Mouse (Mus musculus): ENCODE measurements at regions not wholly inside any gene's neighbourhood (a gene's known extent, or its start where the extent isn't known, plus 50 kb on each side); places are given as distances from the start of the nearest gene placed in this dataset.

GRCm38 (mm10) chr10:111826033-111826754 lies 146.3 kb upstream of the Krr1 start:
- in situ Hi-C loops (cut with MboI, MseI) = no loop called here

GRCm38 (mm10) chr10:111827246-111827645 lies 145.2 kb upstream of the Krr1 start:
- in situ Hi-C loops (cut with MboI, MseI) = no loop called here

GRCm38 (mm10) chr10:111827930-111828329 lies 144.5 kb upstream of the Krr1 start:
- in situ Hi-C loops (cut with MboI, MseI) = no loop called here

- in situ Hi-C loops (cut with MboI, MseI) = no loop called here
Observed at GRCm38 (mm10) chr10:111828610-111829009, 143.9 kb upstream of the Krr1 start.

GRCm38 (mm10) chr10:111829291-111829690 lies 143.2 kb upstream of the Krr1 start:
- in situ Hi-C loops (cut with MboI, MseI) = no loop called here

GRCm38 (mm10) chr10:111831105-111831504 lies 141.4 kb upstream of the Krr1 start:
- in situ Hi-C loops (cut with MboI, MseI) = no loop called here

- in situ Hi-C loops (cut with MboI, MseI) = no loop called here
Observed at GRCm38 (mm10) chr10:111833611-111834010, 138.9 kb upstream of the Krr1 start.

GRCm38 (mm10) chr10:111834280-111834679 lies 138.2 kb upstream of the Krr1 start:
- in situ Hi-C loops (cut with MboI, MseI) = no loop called here

- in situ Hi-C loops (cut with MboI, MseI) = no loop called here
Observed at GRCm38 (mm10) chr10:111834925-111835823, 137.3 kb upstream of the Krr1 start.

GRCm38 (mm10) chr10:111836191-111836590 lies 136.3 kb upstream of the Krr1 start:
- in situ Hi-C loops (cut with MboI, MseI) = no loop called here

- in situ Hi-C loops (cut with MboI, MseI) = no loop called here
Observed at GRCm38 (mm10) chr10:111836802-111837201, 135.7 kb upstream of the Krr1 start.

- in situ Hi-C loops (cut with MboI, MseI) = no loop called here
Observed at GRCm38 (mm10) chr10:111842321-111842775, 130.1 kb upstream of the Krr1 start.

GRCm38 (mm10) chr10:111842896-111843295 lies 129.6 kb upstream of the Krr1 start:
- in situ Hi-C loops (cut with MboI, MseI) = no loop called here

- in situ Hi-C loops (cut with MboI, MseI) = no loop called here
Observed at GRCm38 (mm10) chr10:111843301-111843700, 129.2 kb upstream of the Krr1 start.

- in situ Hi-C loops (cut with MboI, MseI) = no loop called here
Observed at GRCm38 (mm10) chr10:111844144-111844543, 128.3 kb upstream of the Krr1 start.

- in situ Hi-C loops (cut with MboI, MseI) = no loop called here
Observed at GRCm38 (mm10) chr10:111845946-111846345, 126.5 kb upstream of the Krr1 start.

- in situ Hi-C loops (cut with MboI, MseI) = no loop called here
Observed at GRCm38 (mm10) chr10:111854254-111854653, 118.2 kb upstream of the Krr1 start.

- in situ Hi-C loops (cut with MboI, MseI) = no loop called here
Observed at GRCm38 (mm10) chr10:111855496-111855895, 117.0 kb upstream of the Krr1 start.

- in situ Hi-C loops (cut with MboI, MseI) = no loop called here
Observed at GRCm38 (mm10) chr10:111858403-111858802, 114.1 kb upstream of the Krr1 start.

- in situ Hi-C loops (cut with MboI, MseI) = loop anchor here (10.0 kb wide), 1 partner anchor 1671 kb away; no protein-coding TSS in a partner anchor
Observed at GRCm38 (mm10) chr10:111865286-111865830, 107.1 kb upstream of the Krr1 start.

- in situ Hi-C loops (cut with MboI, MseI) = loop anchor here (10.0 kb wide), 1 partner anchor 1672 kb away; no protein-coding TSS in a partner anchor
Observed at GRCm38 (mm10) chr10:111867102-111867501, 105.4 kb upstream of the Krr1 start.

GRCm38 (mm10) chr10:111867538-111867937 lies 104.9 kb upstream of the Krr1 start:
- in situ Hi-C loops (cut with MboI, MseI) = loop anchor here (10.0 kb wide), 1 partner anchor 1673 kb away; no protein-coding TSS in a partner anchor
